22 mouse cellular contexts compared by ENCODE assay signal in the genomic region with DNA sequence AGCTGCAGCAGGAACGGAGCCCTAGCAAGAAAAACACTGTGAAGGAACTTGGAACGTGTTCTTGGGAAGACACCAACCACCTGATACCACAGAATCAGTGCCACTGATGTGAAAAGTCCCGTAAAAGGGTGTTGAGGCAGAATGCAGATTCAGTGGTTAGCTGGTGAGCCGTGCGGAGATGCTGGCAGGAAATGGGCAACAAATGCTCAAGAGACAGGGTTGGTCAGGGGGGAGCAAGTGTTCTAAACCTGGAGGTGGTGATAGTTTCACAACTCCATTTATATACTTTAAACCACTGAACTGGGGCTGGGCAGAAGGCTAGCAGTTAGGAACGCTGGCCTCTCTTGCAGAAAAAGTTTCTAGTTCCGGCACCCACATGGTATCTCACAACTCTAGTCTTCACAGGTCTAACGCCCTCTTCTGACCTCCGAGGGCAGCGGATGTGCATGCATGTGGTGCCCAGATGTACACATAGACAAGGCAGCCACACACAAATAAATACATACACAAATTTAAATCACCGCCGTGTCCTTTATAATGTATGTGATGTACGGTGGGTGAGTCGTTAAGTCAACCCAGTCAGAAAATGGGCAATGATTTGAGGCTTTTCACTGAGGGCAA. TPM values are rescaled to one million over a fixed set of nuclear protein-coding genes. Genes with fewer than 3 reads are reported as not detected.
A peak's percentile ranks its signal among the peaks of the same experiment; 100 is the strongest.
DNase-seq lines count a peak whose midpoint lies in the region; ATAC-seq and TF ChIP-seq lines count a peak whose summit lies in the region.
"Had no signal": no experiment of that assay in that cellular context is flagged by ENCODE, and none has a peak within 500 bp of the region (broad histone marks: within the 10 kb centered on the region; RNA-seq: fewer than 3 reads in every experiment).

No protein-coding gene starts in this region.

- H3K9ac ChIP-seq in heart, embryonic 11.5 days (ENCODE audit: low read depth, low read length), result no peak overlapping the region
- no peak overlapping the region for H3K9ac ChIP-seq in intestine, postnatal 0 days (ENCODE audit: low read depth, low read length)
- H3K9ac ChIP-seq: embryonic facial prominence, embryonic 12.5 days; hindbrain, embryonic 15.5 days; kidney, embryonic 15.5 days; liver, embryonic 13.5 days; midbrain, embryonic 15.5 days had no signal

- DNase-seq in heart, adult 8-10 months (ENCODE audit: low spot score), result peak; percentile 4
- DNase-seq in heart, postnatal 25 days (ENCODE audit: low spot score), result no peak
- peak; percentile 71 for DNase-seq in CD4-positive helper T cell, adult 2 months (ENCODE audit: low read depth, low spot score)
- peak; percentile 84 for DNase-seq in induced T-regulatory cell, adult 2 months (ENCODE audit: low read depth)
- peak; percentile 32 for DNase-seq in spleen, adult 12 weeks (ENCODE audit: low spot score)
- DNase-seq in embryo, embryonic 10 days (ENCODE audit: low spot score), result no peak
- DNase-seq: cerebellum, postnatal 25 days; liver, embryonic 13.5 days; right cerebral cortex, adult 18-20 months had no signal

- 76% methylated on average over 14 of the region's 14 CpGs for WGBS in heart, embryonic 11.5 days (ENCODE audit: insufficient replicate concordance)
- 85% methylated on average over 14 of the region's 14 CpGs for WGBS in intestine, postnatal 0 days

- H3K27me3 ChIP-seq in heart, embryonic 11.5 days (ENCODE audit: control insufficient read depth, insufficient read depth, low read length), result no peaks in the 10 kb centered on the region
- no peaks in the 10 kb centered on the region for H3K27me3 ChIP-seq in intestine, postnatal 0 days (replicated peaks; ENCODE audit: control insufficient read depth, insufficient read depth, low read length)
- H3K27me3 ChIP-seq: embryonic facial prominence, embryonic 12.5 days; hindbrain, embryonic 15.5 days; kidney, embryonic 15.5 days; liver, embryonic 13.5 days; midbrain, embryonic 15.5 days had no signal

- ATAC-seq in heart, embryonic 11.5 days (replicated peaks; ENCODE audit: insufficient number of reproducible peaks, low FRiP score, low TSS enrichment), result no peak
- no peak for ATAC-seq in intestine, postnatal 0 days
- ATAC-seq: midbrain, embryonic 15.5 days had no signal

- intact Hi-C loops in heart, postnatal 25 days (cut with DNase I), result no loop called here

- H3K4me2 ChIP-seq in heart, embryonic 11.5 days, result no peak overlapping the region
- H3K4me2 ChIP-seq in intestine, postnatal 0 days (replicated peaks; ENCODE audit: low read depth), result no peak overlapping the region
- H3K4me2 ChIP-seq: embryonic facial prominence, embryonic 12.5 days; hindbrain, embryonic 15.5 days; kidney, embryonic 15.5 days; liver, embryonic 13.5 days; midbrain, embryonic 15.5 days had no signal

- H3K36me3 ChIP-seq in heart, embryonic 11.5 days (ENCODE audit: control insufficient read depth, insufficient read depth, low read length), result no peaks in the 10 kb centered on the region
- H3K36me3 ChIP-seq in intestine, postnatal 0 days (ENCODE audit: control insufficient read depth, insufficient read depth), result no peaks in the 10 kb centered on the region
- H3K36me3 ChIP-seq: embryonic facial prominence, embryonic 12.5 days; hindbrain, embryonic 15.5 days; kidney, embryonic 15.5 days; liver, embryonic 13.5 days; midbrain, embryonic 15.5 days had no signal

- TF ChIP-seq CTCF in intestine, postnatal 0 days (IDR thresholded peaks at IDR 0.05; ENCODE audit: low read depth), result no peak

- H3K27ac ChIP-seq in heart, embryonic 11.5 days (ENCODE audit: low read depth, low read length), result no peak overlapping the region
- H3K27ac ChIP-seq in intestine, postnatal 0 days (ENCODE audit: low read depth, low read length), result no peak overlapping the region
- H3K27ac ChIP-seq: embryonic facial prominence, embryonic 12.5 days; hindbrain, embryonic 15.5 days; kidney, embryonic 15.5 days; liver, embryonic 13.5 days; midbrain, embryonic 15.5 days had no signal

- no peak overlapping the region for H3K4me3 ChIP-seq in heart, embryonic 11.5 days (ENCODE audit: low read depth, low read length)
- no peak overlapping the region for H3K4me3 ChIP-seq in intestine, postnatal 0 days (ENCODE audit: low read depth, low read length)
- H3K4me3 ChIP-seq: embryonic facial prominence, embryonic 12.5 days; hindbrain, embryonic 15.5 days; kidney, embryonic 15.5 days; liver, embryonic 13.5 days; midbrain, embryonic 15.5 days had no signal

- no peaks in the 10 kb centered on the region for H3K9me3 ChIP-seq in heart, embryonic 11.5 days (replicated peaks; ENCODE audit: control insufficient read depth, low read length)
- no peaks in the 10 kb centered on the region for H3K9me3 ChIP-seq in intestine, postnatal 0 days (ENCODE audit: control insufficient read depth)
- H3K9me3 ChIP-seq: embryonic facial prominence, embryonic 12.5 days; hindbrain, embryonic 15.5 days; kidney, embryonic 15.5 days; liver, embryonic 13.5 days; midbrain, embryonic 15.5 days had no signal

- H3K4me1 ChIP-seq in heart, embryonic 11.5 days (ENCODE audit: control insufficient read depth, insufficient read depth, low read length), result no peaks in the 10 kb centered on the region
- H3K4me1 ChIP-seq in intestine, postnatal 0 days (replicated peaks; ENCODE audit: control insufficient read depth, insufficient read depth, low read length), result no peaks in the 10 kb centered on the region
- H3K4me1 ChIP-seq: embryonic facial prominence, embryonic 12.5 days; hindbrain, embryonic 15.5 days; liver, embryonic 13.5 days; midbrain, embryonic 15.5 days had no signal

RNA-seq across cellular contexts. Expression of a gene that starts 7.5 kb away (rescaled TPM):
- total RNA-seq in heart, adult 8-10 months (2022), result 1 to 10 TPM in 1 of 4 experiments, under 1 TPM in 3; 0.52 to 1.0 (median 0.71) TPM
- total RNA-seq in heart, postnatal 25 days (2021), result 1 to 10 TPM in 1 of 2 experiments, under 1 TPM in 1; 0.78 to 1.4 TPM
- polyA plus RNA-seq in heart, embryonic 11.5 days (2014; fragmentation: Nextera tagmentation; extraction: Ambion mirVana), result not detected in 2 replicates
- 0.27 and 0.51 TPM in 2 replicates for polyA plus RNA-seq in intestine, postnatal 0 days (2015; fragmentation: Nextera tagmentation; extraction: Ambion mirVana)
- total RNA-seq: layer of hippocampus, postnatal 14 days; left cerebral cortex, postnatal 36 days had no signal
- polyA plus RNA-seq: midbrain, embryonic 15.5 days; neural tube, embryonic 14.5 days had no signal

RNA-seq across cellular contexts. Expression of a gene that starts 26.3 kb away (rescaled TPM):
- not detected for total RNA-seq in heart, adult 8-10 months (2022)
- not detected for total RNA-seq in heart, postnatal 25 days (2021)
- not detected in 2 replicates for polyA plus RNA-seq in heart, embryonic 11.5 days (2014; fragmentation: Nextera tagmentation; extraction: Ambion mirVana)
- 0.13 and 0.21 TPM in 2 replicates for polyA plus RNA-seq in intestine, postnatal 0 days (2015; fragmentation: Nextera tagmentation; extraction: Ambion mirVana)
- total RNA-seq: adrenal gland, adult 18-20 months; gastrocnemius, postnatal 4 days; layer of hippocampus, postnatal 14 days; left cerebral cortex, postnatal 36 days had no signal
- polyA plus RNA-seq: embryonic facial prominence, embryonic 12.5 days; hindbrain, embryonic 15.5 days; kidney, embryonic 15.5 days; liver, embryonic 13.5 days; midbrain, embryonic 15.5 days; neural tube, embryonic 14.5 days had no signal

RNA-seq across cellular contexts. Expression of a gene that starts 27.0 kb away (rescaled TPM):
- total RNA-seq in heart, adult 8-10 months (2022), result not detected
- total RNA-seq in heart, postnatal 25 days (2021), result under 1 TPM in 1 of 2 experiments, not detected in 1; 0.36 TPM
- polyA plus RNA-seq in heart, embryonic 11.5 days (2014; fragmentation: Nextera tagmentation; extraction: Ambion mirVana), result 0.09 TPM in 1 of 2 replicates, not detected in the other
- 0.18 and 0.31 TPM in 2 replicates for polyA plus RNA-seq in intestine, postnatal 0 days (2015; fragmentation: Nextera tagmentation; extraction: Ambion mirVana)

RNA-seq across cellular contexts. Expression of a gene that starts 31.7 kb away (rescaled TPM):
- not detected for total RNA-seq in heart, adult 8-10 months (2022)
- not detected for total RNA-seq in heart, postnatal 25 days (2021)
- not detected in 2 replicates for polyA plus RNA-seq in heart, embryonic 11.5 days (2014; fragmentation: Nextera tagmentation; extraction: Ambion mirVana)
- polyA plus RNA-seq in intestine, postnatal 0 days (2015; fragmentation: Nextera tagmentation; extraction: Ambion mirVana), result 0.21 and 0.47 TPM in 2 replicates
- total RNA-seq: gastrocnemius, postnatal 4 days; left cerebral cortex, postnatal 36 days had no signal
- polyA plus RNA-seq: heart, embryonic 16.5 days; hindbrain, embryonic 15.5 days; liver, embryonic 13.5 days; midbrain, embryonic 15.5 days; neural tube, embryonic 14.5 days had no signal

RNA-seq across cellular contexts. Expression of a gene that starts 36.8 kb away (rescaled TPM):
- 1 to 10 TPM; 3.6 to 9.2 (median 5.7) TPM for total RNA-seq in heart, adult 8-10 months (2022)
- total RNA-seq in heart, postnatal 25 days (2021), result 1 to 10 TPM; 6.5 to 9.5 TPM
- not detected in 2 replicates for polyA plus RNA-seq in heart, embryonic 11.5 days (2014; fragmentation: Nextera tagmentation; extraction: Ambion mirVana)
- not detected in 2 replicates for polyA plus RNA-seq in intestine, postnatal 0 days (2015; fragmentation: Nextera tagmentation; extraction: Ambion mirVana)
- total RNA-seq: gastrocnemius, postnatal 4 days; layer of hippocampus, postnatal 14 days; left cerebral cortex, postnatal 36 days had no signal
- polyA plus RNA-seq: embryonic facial prominence, embryonic 12.5 days; heart, embryonic 16.5 days; hindbrain, embryonic 15.5 days; kidney, embryonic 15.5 days; liver, embryonic 13.5 days; midbrain, embryonic 15.5 days; neural tube, embryonic 14.5 days; stomach, embryonic 16.5 days had no signal

Comparison
In these comparisons a context has a peak if more than half of its experiments do, and no peak if none do; other contexts are left out.
1. DNase-seq: peak in heart, adult 8-10 months (single experiment), CD4-positive helper T cell, adult 2 months (single experiment), induced T-regulatory cell, adult 2 months (single experiment) and spleen, adult 12 weeks (single experiment); none in heart, postnatal 25 days (single experiment) and embryo, embryonic 10 days (single experiment).